Mouse (Mus musculus) cerebellum, adult 2 months (tissue): ENCODE data around the gene Odc1. TPM values are rescaled to one million over a fixed set of nuclear protein-coding genes. Genes with fewer than 3 reads are reported as not detected.
"Not testable (repeated sequence)": the region's sequence is repeated elsewhere in the genome, so short reads cannot be mapped to it uniquely, and the experiment has no call there.

ENCODE experiments used
- DNase-seq, 2 experiments: peaks; one replicate each; pipeline ENCODE4 v3.0.0; 2021
- H3K27ac ChIP-seq: fragments of 200-500 bp; 2 replicates; pipeline ENCODE4 v1.5.1; 2012; ENCODE audit warnings: low read length, control low read depth, inconsistent platforms; ENCODE audit not compliant: insufficient read depth
- H3K27me3 ChIP-seq: fragments of 200-500 bp; 2 replicates; pipeline ENCODE4 v1.6.1; 2012; ENCODE audit warnings: inconsistent platforms, mild to moderate bottlenecking, low read length, moderate library complexity; ENCODE audit not compliant: control insufficient read depth, insufficient read depth
- H3K4me1 ChIP-seq: fragments of 200-500 bp; 2 replicates; pipeline ENCODE4 v1.6.1; 2011; ENCODE audit warnings: low read length; ENCODE audit not compliant: control insufficient read depth, insufficient read depth
- H3K4me3 ChIP-seq: fragments of 200-500 bp; replicated peaks from 2 replicates; pipeline ENCODE3; 2011; ENCODE audit warnings: mild to moderate bottlenecking, low read depth, low read length, control low read depth; ENCODE audit not compliant: insufficient read depth
- CTCF ChIP-seq: fragments of 200-500 bp; IDR thresholded peaks from 2 replicates; pipeline ENCODE4 v1.5.1; 2011; ENCODE audit warnings: low read depth, mild to moderate bottlenecking, control low read depth, low read length, moderate library complexity, borderline replicate concordance; ENCODE audit not compliant: insufficient read depth
- POLR2A ChIP-seq: fragments of 200-500 bp; IDR thresholded peaks from 2 replicates; pipeline ENCODE4 v1.6.1; 2011; ENCODE audit warnings: low read length, control low read depth, borderline replicate concordance; ENCODE audit not compliant: insufficient read depth
- WGBS: fragments of 180-500 bp; shearing (Covaris S2); methylation state at CpG from one replicate; pipeline ENCODE4 v1.1.7; 2018; 5-methylcytosine and 5-hydroxymethylcytosine counted together
- polyA plus RNA-seq: library from polyadenylated mRNA; depleted of rRNA; stranded (reverse); fragments of >200 nt; gene quantifications from 2 replicates; pipeline ENCODE4 v1.2.3, GENCODE M21; 2012

Gene Odc1
- polyA plus RNA-seq, 1 experiment = 115 TPM

DNA sequence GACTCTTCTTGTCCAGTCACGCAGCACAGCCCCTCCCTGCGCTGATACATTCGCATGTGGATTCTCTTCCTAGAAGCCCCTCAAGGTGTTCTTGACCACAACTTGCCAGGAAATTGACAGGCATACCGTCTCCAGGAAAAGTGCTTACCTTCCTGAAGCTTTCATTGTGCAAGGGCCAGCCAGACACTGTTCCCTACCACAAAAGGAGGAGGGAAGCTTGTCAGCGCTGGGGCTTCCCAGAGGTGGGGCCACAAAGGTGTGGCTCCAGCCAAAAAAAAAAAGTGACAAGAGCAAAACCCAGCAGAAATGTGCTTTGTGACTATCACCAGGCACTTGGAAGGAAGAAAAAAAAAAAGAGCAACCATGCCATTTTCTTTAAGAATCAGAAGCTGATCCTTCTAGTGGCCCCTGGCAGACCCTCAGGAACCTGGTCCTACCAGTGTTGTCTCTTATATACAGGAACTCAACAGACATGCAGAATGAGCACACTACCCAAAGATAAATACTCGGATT is 4.5 kb upstream of the Odc1 start:
- H3K27ac ChIP-seq = no peak overlapping the region
- H3K4me1 ChIP-seq = no peaks in the 10 kb centered on the region
- DNase-seq = no peak
- H3K4me3 ChIP-seq = no peak overlapping the region
- 81% methylated on average over 6 of the region's 6 CpGs for WGBS
- TF ChIP-seq POLR2A = no peak
- TF ChIP-seq CTCF = no peak
- no peaks in the 10 kb centered on the region for H3K27me3 ChIP-seq

DNA sequence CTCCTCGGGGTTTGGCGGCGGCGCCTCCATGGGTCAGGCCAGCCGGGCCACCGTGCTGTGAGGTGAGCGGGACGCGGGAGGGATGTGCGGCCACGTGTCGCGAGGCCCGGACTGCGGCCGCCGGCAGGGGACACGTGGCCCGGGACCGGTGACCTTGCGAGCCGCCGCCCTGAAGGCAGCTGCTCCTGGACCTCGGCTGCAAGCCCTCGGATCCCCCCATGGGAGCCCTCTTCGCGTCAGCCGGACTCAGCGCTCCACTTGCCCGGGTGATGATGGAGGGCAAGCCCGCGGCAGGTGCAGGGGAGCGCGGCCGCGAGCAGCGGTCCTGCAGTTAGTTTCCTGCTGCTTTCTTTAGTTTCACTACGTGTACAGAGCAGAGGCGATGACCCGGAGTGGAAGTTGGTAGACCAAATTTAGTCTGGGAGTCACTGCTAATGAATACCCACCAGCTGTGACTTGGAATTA is 545 bp downstream of the Odc1 start:
- under 1% methylated on average over 40 of the region's 40 CpGs for WGBS

DNA sequence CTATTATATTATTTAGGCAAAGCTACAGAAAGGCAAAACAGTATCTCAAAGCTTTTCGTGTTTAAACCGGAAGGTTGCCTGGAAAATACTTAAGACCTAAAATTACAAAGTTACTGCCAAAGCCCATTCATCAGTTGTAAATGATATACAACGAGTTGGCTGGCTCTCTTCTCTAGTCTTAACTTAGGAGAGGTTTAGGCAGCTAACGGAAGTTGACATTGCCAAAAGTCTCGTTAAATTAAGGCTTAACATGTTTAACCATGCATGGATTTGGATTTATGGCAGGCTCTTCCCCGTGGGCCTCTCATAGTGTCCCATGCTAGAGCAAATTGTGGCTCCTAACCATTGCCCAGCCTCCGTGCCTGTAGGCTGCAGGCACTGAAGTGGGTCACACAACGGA is 1.3 kb downstream of the Odc1 start:
- Histone ChIP-seq H3K27me3 (no peaks in the 10 kb centered on the region), H3K4me1 (no peaks in the 10 kb centered on the region), H3K27ac (no peak overlapping the region), H3K4me3 (no peak overlapping the region)
- no peak for TF ChIP-seq POLR2A
- TF ChIP-seq CTCF = no peak
- WGBS = 39% methylated on average over 8 of the region's 8 CpGs
- no peak for DNase-seq

More for the DNA sequence above, 545 bp downstream of the Odc1 start:
- H3K4me1 ChIP-seq = no peaks in the 10 kb centered on the region
- H3K4me3 ChIP-seq = peak overlapping the region; percentile 49
- TF ChIP-seq CTCF (no peak), POLR2A (no peak)
- no peak overlapping the region for H3K27ac ChIP-seq
- DNase-seq = no peak
- H3K27me3 ChIP-seq = no peaks in the 10 kb centered on the region

GRCm38 (mm10) chr12:17547552-17547951 is 3.0 kb downstream of the Odc1 start:
- not testable (repeated sequence) for H3K4me3 ChIP-seq, H3K27ac ChIP-seq, H3K4me1 ChIP-seq, DNase-seq, H3K27me3 ChIP-seq
- WGBS = 91% methylated on average over 9 of the region's 9 CpGs

- Histone ChIP-seq H3K4me1 (no peaks in the 10 kb centered on the region), H3K27ac (no peak overlapping the region), H3K27me3 (no peaks in the 10 kb centered on the region), H3K4me3 (no peak overlapping the region)
- WGBS = 37% methylated on average over 5 of the region's 5 CpGs
- no peak for DNase-seq
- no peak for TF ChIP-seq CTCF
- no peak for TF ChIP-seq POLR2A
Measured at GRCm38 (mm10) chr12:17548505-17548904, 3.9 kb downstream of the Odc1 start.

DNA sequence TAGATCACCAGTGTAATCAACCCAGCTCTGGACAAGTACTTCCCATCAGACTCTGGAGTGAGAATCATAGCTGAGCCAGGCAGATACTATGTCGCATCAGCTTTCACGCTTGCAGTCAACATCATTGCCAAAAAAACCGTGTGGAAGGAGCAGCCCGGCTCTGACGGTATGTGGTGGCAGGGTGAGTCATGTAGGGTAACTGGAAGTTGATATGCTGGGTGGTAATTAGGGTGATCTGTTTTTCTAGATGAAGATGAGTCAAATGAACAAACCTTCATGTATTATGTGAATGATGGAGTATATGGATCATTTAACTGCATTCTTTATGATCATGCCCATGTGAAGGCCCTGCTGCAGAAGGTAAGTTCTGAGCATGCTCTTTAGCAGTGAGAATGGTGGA is 4.8 kb downstream of the Odc1 start:
- H3K4me1 ChIP-seq, H3K27ac ChIP-seq, H3K4me3 ChIP-seq, H3K27me3 ChIP-seq, DNase-seq: not testable (repeated sequence)
- WGBS = 29% methylated on average over 5 of the region's 5 CpGs

- no peaks in the 10 kb centered on the region for H3K27me3 ChIP-seq
- no peak for DNase-seq
- TF ChIP-seq CTCF = no peak
- TF ChIP-seq POLR2A = no peak
- H3K4me3 ChIP-seq = no peak overlapping the region
- 66% methylated on average over 3 of the region's 3 CpGs for whole genome bisulfite sequencing
- H3K4me1 ChIP-seq = no peaks in the 10 kb centered on the region
- H3K27ac ChIP-seq = no peak overlapping the region
Measured at GRCm38 (mm10) chr12:17551208-17551995, 6.8 kb downstream of the Odc1 start.

DNA sequence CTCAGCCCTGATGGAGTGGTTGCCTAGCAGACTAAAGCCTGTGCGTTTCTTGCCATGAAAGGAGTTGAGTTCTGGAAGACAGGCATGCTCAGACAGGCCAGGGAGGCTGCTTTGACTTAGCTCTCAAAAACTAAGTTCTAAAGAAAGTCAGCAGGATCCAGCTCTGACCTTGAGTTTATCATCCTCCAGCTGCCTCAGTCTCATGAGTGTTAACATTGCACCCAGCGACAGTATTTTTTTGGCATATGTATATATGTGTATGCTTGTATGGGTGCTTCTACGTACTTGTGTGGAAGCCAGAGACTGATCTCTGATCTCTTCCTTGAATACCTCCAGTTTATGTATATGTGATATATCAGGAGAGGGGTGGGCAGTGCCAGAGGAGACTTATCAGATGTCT is 7.8 kb downstream of the Odc1 start:
- peaks cover 5% of the 10 kb centered on the region; the same call in 1 of the 2 replicates for H3K4me1 ChIP-seq
- DNase-seq = no peak
- H3K27me3 ChIP-seq = no peaks in the 10 kb centered on the region
- H3K4me3 ChIP-seq = no peak overlapping the region
- H3K27ac ChIP-seq = no peak overlapping the region
- WGBS = 86% methylated on average over 3 of the region's 3 CpGs
- no peak for TF ChIP-seq POLR2A
- no peak for TF ChIP-seq CTCF
